Mouse (Mus musculus) hindbrain, embryonic 16.5 days (tissue): ENCODE results near the gene Tmed1. TPM values are rescaled to one million over a fixed set of nuclear protein-coding genes. Genes with fewer than 3 reads are reported as not detected.
A peak's percentile ranks its signal among the peaks of the same experiment; 100 is the strongest.

Source experiments
- ATAC-seq: fragments of 200-750 bp; cut with Nextera tagmentation; 2 replicates; pipeline ENCODE4 v1.8.0; 2017; ENCODE audit warnings: moderate TSS enrichment, moderate library complexity
- H3K27ac ChIP-seq: fragments of 300-500 bp; sonication (generic); 2 replicates; pipeline ENCODE4 v1.5.1; 2014; ENCODE audit warnings: low read depth, mild to moderate bottlenecking, control low read depth, low read length, moderate library complexity
- H3K27me3 ChIP-seq: fragments of 300-500 bp; sonication (generic); replicated peaks from 2 replicates; pipeline ENCODE4 v1.6.1; 2014; ENCODE audit warnings: low read length; ENCODE audit not compliant: control insufficient read depth, insufficient read depth
- H3K36me3 ChIP-seq: fragments of 300-500 bp; sonication (generic); 2 replicates; pipeline ENCODE4 v1.6.1; 2014; ENCODE audit warnings: mild to moderate bottlenecking, low read length, moderate library complexity, mixed read lengths; ENCODE audit not compliant: control insufficient read depth, insufficient read depth
- H3K4me1 ChIP-seq: fragments of 300-500 bp; sonication (generic); 2 replicates; pipeline ENCODE4 v1.6.1; 2014; ENCODE audit warnings: low read depth, low read length; ENCODE audit not compliant: control insufficient read depth, insufficient read depth
- H3K4me2 ChIP-seq: fragments of 300-500 bp; sonication (generic); 2 replicates; pipeline ENCODE4 v1.6.1; 2014; ENCODE audit warnings: mild to moderate bottlenecking, low read length, control low read depth, moderate library complexity
- H3K4me3 ChIP-seq: fragments of 300-500 bp; sonication (generic); 2 replicates; pipeline ENCODE4 v1.5.1; 2014; ENCODE audit warnings: mild to moderate bottlenecking, low read length, control low read depth, moderate library complexity
- H3K9ac ChIP-seq: fragments of 300-500 bp; sonication (generic); 2 replicates; pipeline ENCODE4 v1.6.1; 2014; ENCODE audit warnings: low read depth, mild to moderate bottlenecking, control low read depth, low read length, moderate library complexity
- H3K9me3 ChIP-seq: fragments of 300-500 bp; sonication (generic); 2 replicates; pipeline ENCODE4 v1.6.1; 2014; ENCODE audit warnings: mild to moderate bottlenecking, low read length, moderate library complexity; ENCODE audit not compliant: control insufficient read depth
- WGBS: fragments of 180-500 bp; shearing (Covaris S2); extraction: QIAGEN DNeasy Blood & Tissue Kit; methylation state at CpG from one replicate; pipeline ENCODE4 v1.1.7; 2014; 5-methylcytosine and 5-hydroxymethylcytosine counted together
- polyA plus RNA-seq: library from polyadenylated mRNA; unstranded; fragments of >200 nt; fragmentation: Nextera tagmentation; extraction: Ambion mirVana; gene quantifications from 2 replicates; pipeline ENCODE4 v1.2.1, GENCODE M21; 2015

Tmed1 gene
- polyA plus RNA-seq = 64.3 and 66.8 TPM in 2 replicates

GRCm38 (mm10) chr9:21509772-21510688, at the start of gene Tmed1:
Tmed1 (minus strand) TSS chr9:21510252.
- no peaks in the 10 kb centered on the region for H3K9me3 ChIP-seq
- under 1% methylated on average over 44 of the region's 44 CpGs for whole genome bisulfite sequencing
- no peaks in the 10 kb centered on the region for H3K27me3 ChIP-seq
- peak within 1 kb of the TSS; percentile 73 for H3K4me3 ChIP-seq
- peak; percentile 97 for ATAC-seq
- H3K9ac ChIP-seq = peak within 1 kb of the TSS; percentile 88
- H3K4me2 ChIP-seq = peak within 1 kb of the TSS; percentile 73
- peaks cover 22% of the 10 kb centered on the region for H3K36me3 ChIP-seq
- peak within 1 kb of the TSS; percentile 95 for H3K27ac ChIP-seq
- peaks cover 14% of the 10 kb centered on the region for H3K4me1 ChIP-seq

GRCm38 (mm10) chr9:21559151-21559550, 49.1 kb upstream of the Tmed1 start:
- Histone ChIP-seq H3K27ac (no peak overlapping the region), H3K4me2 (no peak overlapping the region), H3K4me3 (no peak overlapping the region), H3K27me3 (no peaks in the 10 kb centered on the region), H3K9me3 (no peaks in the 10 kb centered on the region), H3K4me1 (peaks cover 4% of the 10 kb centered on the region), H3K36me3 (0 out of 2 replicates have a peak, but pooled peaks cover 2% of the 10 kb centered on the region), H3K9ac (no peak overlapping the region)
- ATAC-seq = no peak
- 90% methylated on average over 3 of the region's 3 CpGs for WGBS

- H3K9ac ChIP-seq = no peak overlapping the region
- H3K27ac ChIP-seq = no peak overlapping the region
- H3K9me3 ChIP-seq = no peaks in the 10 kb centered on the region
- no peaks in the 10 kb centered on the region for H3K27me3 ChIP-seq
- peaks cover 4% of the 10 kb centered on the region for H3K4me1 ChIP-seq
- no peak overlapping the region for H3K4me2 ChIP-seq
- 66% methylated on average over 4 of the region's 4 CpGs for WGBS
- H3K36me3 ChIP-seq = 0 out of 2 replicates have a peak, but pooled peaks cover 2% of the 10 kb centered on the region
- ATAC-seq = 0 out of 2 replicates have a peak, but pooled peaks have one; percentile 15
- H3K4me3 ChIP-seq = no peak overlapping the region
Measured at GRCm38 (mm10) chr9:21558366-21558765, 48.3 kb upstream of the Tmed1 start.

GRCm38 (mm10) chr9:21557556-21557955, 47.5 kb upstream of the Tmed1 start:
- no peak for ATAC-seq
- Histone ChIP-seq H3K4me1 (peaks cover 4% of the 10 kb centered on the region), H3K4me3 (no peak overlapping the region), H3K4me2 (no peak overlapping the region), H3K27me3 (no peaks in the 10 kb centered on the region), H3K27ac (no peak overlapping the region), H3K9ac (no peak overlapping the region), H3K9me3 (no peaks in the 10 kb centered on the region), H3K36me3 (0 out of 2 replicates have a peak, but pooled peaks cover 2% of the 10 kb centered on the region)
- WGBS = 97% methylated on average over 2 of the region's 2 CpGs

GRCm38 (mm10) chr9:21556996-21557395, 46.9 kb upstream of the Tmed1 start:
- no peaks in the 10 kb centered on the region for H3K27me3 ChIP-seq
- no peak overlapping the region for H3K4me3 ChIP-seq
- 0 out of 2 replicates have a peak, but pooled peaks have one; percentile 15 for ATAC-seq
- H3K4me1 ChIP-seq = peaks cover 4% of the 10 kb centered on the region
- no peak overlapping the region for H3K4me2 ChIP-seq
- 0 out of 2 replicates have a peak, but pooled peaks cover 2% of the 10 kb centered on the region for H3K36me3 ChIP-seq
- H3K27ac ChIP-seq = no peak overlapping the region
- no peak overlapping the region for H3K9ac ChIP-seq
- WGBS = 93% methylated on average over 2 of the region's 2 CpGs
- no peaks in the 10 kb centered on the region for H3K9me3 ChIP-seq

GRCm38 (mm10) chr9:21555198-21555742, 45.2 kb upstream of the Tmed1 start:
- 86% methylated on average over 6 of the region's 6 CpGs for WGBS
- H3K27ac ChIP-seq = no peak overlapping the region
- H3K9me3 ChIP-seq = no peaks in the 10 kb centered on the region
- no peak for ATAC-seq
- H3K9ac ChIP-seq = no peak overlapping the region
- H3K4me1 ChIP-seq = peaks cover 4% of the 10 kb centered on the region
- no peak overlapping the region for H3K4me3 ChIP-seq
- H3K36me3 ChIP-seq = 0 out of 2 replicates have a peak, but pooled peaks cover 2% of the 10 kb centered on the region
- H3K4me2 ChIP-seq = no peak overlapping the region
- H3K27me3 ChIP-seq = no peaks in the 10 kb centered on the region

GRCm38 (mm10) chr9:21553607-21554273, 43.7 kb upstream of the Tmed1 start:
- Histone ChIP-seq H3K4me2 (no peak overlapping the region), H3K36me3 (0 out of 2 replicates have a peak, but pooled peaks cover 2% of the 10 kb centered on the region), H3K4me3 (no peak overlapping the region), H3K9ac (no peak overlapping the region), H3K27me3 (no peaks in the 10 kb centered on the region), H3K9me3 (no peaks in the 10 kb centered on the region), H3K4me1 (peaks cover 13% of the 10 kb centered on the region), H3K27ac (no peak overlapping the region)
- WGBS = 92% methylated on average over 6 of the region's 6 CpGs
- ATAC-seq = no peak

GRCm38 (mm10) chr9:21551049-21551448, 41.0 kb upstream of the Tmed1 start:
- no peak overlapping the region for H3K4me3 ChIP-seq
- H3K4me2 ChIP-seq = no peak overlapping the region
- ATAC-seq = no peak
- WGBS = 88% methylated on average over 2 of the region's 2 CpGs
- H3K36me3 ChIP-seq = no peaks in the 10 kb centered on the region
- no peak overlapping the region for H3K27ac ChIP-seq
- no peaks in the 10 kb centered on the region for H3K9me3 ChIP-seq
- H3K9ac ChIP-seq = no peak overlapping the region; the same call in 1 of the 2 replicates
- no peaks in the 10 kb centered on the region for H3K27me3 ChIP-seq
- H3K4me1 ChIP-seq = peaks cover 18% of the 10 kb centered on the region
